Mouse (Mus musculus) hindbrain, embryonic 11.5 days (tissue): Measurements from ENCODE around the gene Agl. TPM values are rescaled to one million over a fixed set of nuclear protein-coding genes. Genes with fewer than 3 reads are reported as not detected.

Source experiments
- ATAC-seq: fragments of 200-750 bp; cut with Nextera tagmentation; 2 replicates; pipeline ENCODE4 v1.8.0; 2017; ENCODE audit warnings: mild to moderate bottlenecking, moderate TSS enrichment, moderate library complexity; ENCODE audit not compliant: low FRiP score
- DNase-seq: peaks from one replicate; pipeline ENCODE4 v3.0.0-alpha.2; 2015; ENCODE audit warnings: low spot score
- H3K27ac ChIP-seq: fragments of 300-500 bp; sonication (generic); 2 replicates; pipeline ENCODE4 v1.5.1; 2014; ENCODE audit warnings: mild to moderate bottlenecking, low read depth, low read length
- H3K27me3 ChIP-seq: fragments of 300-500 bp; sonication (generic); 2 replicates; pipeline ENCODE4 v1.6.1; 2014; ENCODE audit warnings: mild to moderate bottlenecking, low read length, moderate library complexity, mixed read lengths; ENCODE audit not compliant: control insufficient read depth, insufficient read depth
- H3K36me3 ChIP-seq: fragments of 300-500 bp; sonication (generic); 2 replicates; pipeline ENCODE4 v1.6.1; 2014; ENCODE audit warnings: mild to moderate bottlenecking, low read length, moderate library complexity, mixed read lengths; ENCODE audit not compliant: control insufficient read depth, insufficient read depth
- H3K4me1 ChIP-seq: fragments of 300-500 bp; sonication (generic); replicated peaks from 2 replicates; pipeline ENCODE4 v1.6.1; 2014; ENCODE audit warnings: low read length, mixed read lengths; ENCODE audit not compliant: control insufficient read depth, insufficient read depth
- H3K4me2 ChIP-seq: fragments of 300-500 bp; sonication (generic); replicated peaks from 2 replicates; pipeline ENCODE4 v1.6.1; 2014; ENCODE audit warnings: mild to moderate bottlenecking, low read depth, low read length
- H3K4me3 ChIP-seq: fragments of 300-500 bp; sonication (generic); 2 replicates; pipeline ENCODE4 v1.5.1; 2014; ENCODE audit warnings: low read depth, low read length
- H3K9ac ChIP-seq: fragments of 300-500 bp; sonication (generic); 2 replicates; pipeline ENCODE4 v1.6.1; 2014; ENCODE audit warnings: low read depth, low read length
- H3K9me3 ChIP-seq: fragments of 300-500 bp; sonication (generic); 2 replicates; pipeline ENCODE4 v1.6.1; 2016; ENCODE audit warnings: low read length; ENCODE audit not compliant: control insufficient read depth
- WGBS: fragments of 180-500 bp; shearing (Covaris S2); extraction: QIAGEN DNeasy Blood & Tissue Kit; methylation state at CpG from one replicate; pipeline ENCODE4 v1.1.7; 2014; 5-methylcytosine and 5-hydroxymethylcytosine counted together
- polyA plus RNA-seq: library from polyadenylated mRNA; unstranded; fragments of >200 nt; fragmentation: Nextera tagmentation; extraction: Ambion mirVana; gene quantifications from 2 replicates; pipeline ENCODE4 v1.2.1, GENCODE M21; 2014

The Agl gene
- polyA plus RNA-seq, 1 experiment from 2014 or later, result 16.6 TPM

- Histone ChIP-seq H3K9me3 (no peaks in the 10 kb centered on the region), H3K27ac (no peak overlapping the region), H3K36me3 (no peaks in the 10 kb centered on the region), H3K4me1 (no peaks in the 10 kb centered on the region), H3K4me3 (peak overlapping the region; percentile 71), H3K9ac (peak overlapping the region; percentile 68), H3K4me2 (peak overlapping the region; percentile 54), H3K27me3 (no peaks in the 10 kb centered on the region)
- ATAC-seq (peak; percentile 63), DNase-seq (no peak)
- 64% methylated on average over 10 of the region's 10 CpGs for WGBS
Measured at GRCm38 (mm10) chr3:116808507-116809217, 696 bp upstream of the Agl start.

GRCm38 (mm10) chr3:116805866-116806265 is 2.1 kb downstream of the Agl start:
- H3K4me1 ChIP-seq, result no peaks in the 10 kb centered on the region
- H3K4me3 ChIP-seq, result no peak overlapping the region
- no peak overlapping the region for H3K27ac ChIP-seq
- 89% methylated on average over 3 of the region's 3 CpGs for WGBS
- no peaks in the 10 kb centered on the region for H3K27me3 ChIP-seq
- ATAC-seq (no peak), DNase-seq (no peak)
- H3K9me3 ChIP-seq, result no peaks in the 10 kb centered on the region
- H3K9ac ChIP-seq, result no peak overlapping the region
- H3K36me3 ChIP-seq, result no peaks in the 10 kb centered on the region
- H3K4me2 ChIP-seq, result no peak overlapping the region

- Histone ChIP-seq H3K4me3 (no peak overlapping the region), H3K9ac (no peak overlapping the region), H3K27me3 (no peaks in the 10 kb centered on the region), H3K4me1 (no peaks in the 10 kb centered on the region), H3K27ac (no peak overlapping the region), H3K4me2 (no peak overlapping the region), H3K36me3 (no peaks in the 10 kb centered on the region), H3K9me3 (no peaks in the 10 kb centered on the region)
- WGBS, result 65% methylated on average over 6 of the region's 6 CpGs
- DNase-seq (no peak), ATAC-seq (no peak)
Measured at GRCm38 (mm10) chr3:116804746-116805285, 3.1 kb downstream of the Agl start.

- Histone ChIP-seq H3K9me3 (no peaks in the 10 kb centered on the region), H3K9ac (no peak overlapping the region), H3K27me3 (no peaks in the 10 kb centered on the region), H3K4me3 (no peak overlapping the region), H3K4me2 (no peak overlapping the region), H3K36me3 (no peaks in the 10 kb centered on the region), H3K4me1 (no peaks in the 10 kb centered on the region), H3K27ac (no peak overlapping the region)
- ATAC-seq (no peak), DNase-seq (no peak)
- 76% methylated on average over 8 of the region's 8 CpGs for WGBS
Measured at GRCm38 (mm10) chr3:116801755-116802154, 6.2 kb downstream of the Agl start.

GRCm38 (mm10) chr3:116798821-116799510 is 9.0 kb downstream of the Agl start:
- WGBS, result 77% methylated on average over 4 of the region's 4 CpGs
- Histone ChIP-seq H3K4me2 (no peak overlapping the region), H3K36me3 (no peaks in the 10 kb centered on the region), H3K9me3 (no peaks in the 10 kb centered on the region), H3K9ac (no peak overlapping the region), H3K4me1 (no peaks in the 10 kb centered on the region), H3K27me3 (no peaks in the 10 kb centered on the region), H3K4me3 (no peak overlapping the region), H3K27ac (no peak overlapping the region)
- DNase-seq (no peak), ATAC-seq (no peak)

- Histone ChIP-seq H3K27ac (no peak overlapping the region), H3K4me1 (no peaks in the 10 kb centered on the region), H3K4me3 (no peak overlapping the region), H3K9ac (no peak overlapping the region), H3K4me2 (no peak overlapping the region), H3K36me3 (0 out of 2 replicates have a peak, but pooled peaks cover 2% of the 10 kb centered on the region), H3K27me3 (no peaks in the 10 kb centered on the region), H3K9me3 (no peaks in the 10 kb centered on the region)
- ATAC-seq, result no peak
- WGBS, result 92% methylated on average over 5 of the region's 5 CpGs
- DNase-seq, result no peak
Measured at GRCm38 (mm10) chr3:116788851-116789250, 19.1 kb downstream of the Agl start.

GRCm38 (mm10) chr3:116786543-116786942 is 21.4 kb downstream of the Agl start:
- H3K27me3 ChIP-seq, result no peaks in the 10 kb centered on the region
- H3K4me2 ChIP-seq, result no peak overlapping the region
- no peak overlapping the region for H3K9ac ChIP-seq
- no peaks in the 10 kb centered on the region for H3K4me1 ChIP-seq
- ATAC-seq, result no peak
- no peak for DNase-seq
- WGBS, result 86% methylated on average over 9 of the region's 9 CpGs
- H3K36me3 ChIP-seq, result 0 out of 2 replicates have a peak, but pooled peaks cover 2% of the 10 kb centered on the region
- H3K9me3 ChIP-seq, result no peaks in the 10 kb centered on the region
- H3K27ac ChIP-seq, result no peak overlapping the region
- H3K4me3 ChIP-seq, result no peak overlapping the region

- Histone ChIP-seq H3K36me3 (0 out of 2 replicates have a peak, but pooled peaks cover 2% of the 10 kb centered on the region), H3K27me3 (no peaks in the 10 kb centered on the region), H3K27ac (no peak overlapping the region), H3K4me3 (no peak overlapping the region), H3K4me2 (no peak overlapping the region), H3K9ac (no peak overlapping the region), H3K4me1 (no peaks in the 10 kb centered on the region), H3K9me3 (no peaks in the 10 kb centered on the region)
- ATAC-seq (no peak), DNase-seq (no peak)
- WGBS, result 93% methylated on average over 8 of the region's 8 CpGs
Measured at GRCm38 (mm10) chr3:116785820-116786219, 22.1 kb downstream of the Agl start.
